Mouse (Mus musculus): Measurements from ENCODE around the gene Pid1. TPM values are rescaled to one million over a fixed set of nuclear protein-coding genes. Genes with fewer than 3 reads are reported as not detected.

The Pid1 gene
- polyA plus RNA-seq (2016; fragmentation: Nextera tagmentation; extraction: Ambion mirVana): 15.8 and 51.7 TPM in 2 replicates

DNA sequence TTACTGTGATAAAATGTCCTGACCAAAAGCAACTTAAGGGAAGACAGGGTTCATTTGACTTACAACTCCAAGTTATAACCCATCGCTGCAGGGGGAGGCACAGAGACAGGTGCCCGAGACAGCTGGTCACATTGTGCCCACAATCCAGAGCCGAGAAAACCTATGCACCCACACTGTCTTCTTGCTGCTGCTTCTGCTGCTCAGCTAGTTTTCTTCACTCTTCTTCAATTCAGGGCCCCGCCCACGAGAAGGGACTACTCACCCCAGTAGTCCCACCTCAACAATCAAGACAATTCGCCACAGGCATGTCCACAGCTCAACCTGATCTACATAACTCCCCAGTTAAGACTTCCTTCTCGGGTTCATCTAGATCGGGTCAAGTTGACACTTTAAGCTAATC is at the start of gene Pid1:
Gene Pid1 (minus strand): TSS at position 214 of the 400 bp plus-strand sequence.
- WGBS: 89% methylated on average over 8 of the region's 8 CpGs
- no peaks in the 10 kb centered on the region for H3K4me1 ChIP-seq (replicated peaks)
- H3K27me3 ChIP-seq (ENCODE audit: insufficient read depth, poor library complexity, severe bottlenecking): no peaks in the 10 kb centered on the region
- H3K9me3 ChIP-seq: no peaks in the 10 kb centered on the region
- no peak within 1 kb of the TSS for H3K4me3 ChIP-seq
- no peak for DNase-seq (ENCODE audit: low spot score)
- no peaks in the 10 kb centered on the region for H3K36me3 ChIP-seq
- no peak within 1 kb of the TSS for H3K27ac ChIP-seq

DNA sequence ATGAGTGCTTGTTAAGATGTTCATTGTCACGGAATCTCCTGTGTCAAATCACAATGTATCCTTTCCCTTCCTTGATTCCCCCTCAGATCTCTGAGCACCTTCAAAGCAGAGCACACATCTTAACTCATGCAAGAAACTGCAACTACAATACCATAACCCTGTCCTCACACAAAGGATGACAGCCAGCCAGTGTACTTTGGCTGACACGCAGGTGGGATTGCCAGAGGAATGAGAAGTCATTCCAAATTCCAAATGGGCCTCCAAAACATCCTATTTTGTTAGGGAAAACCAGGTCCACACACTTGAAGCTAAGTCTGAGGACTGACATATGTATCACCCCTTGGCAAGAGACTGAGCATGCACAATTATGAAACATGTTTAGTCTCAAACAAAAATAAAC is 45.5 kb upstream of the Pid1 start:
- 75% methylated on average over 2 of the region's 2 CpGs for WGBS
- no peak overlapping the region for H3K27ac ChIP-seq
- H3K4me3 ChIP-seq: no peak overlapping the region

GRCm38 (mm10) chr1:84408873-84409272 is 44.9 kb upstream of the Pid1 start:
- Histone ChIP-seq H3K27me3 (ENCODE audit: insufficient read depth, poor library complexity, severe bottlenecking) (no peaks in the 10 kb centered on the region), H3K4me3 (no peak overlapping the region), H3K4me1 (replicated peaks) (no peaks in the 10 kb centered on the region; the same call in 1 of the 2 replicates), H3K9me3 (no peaks in the 10 kb centered on the region), H3K36me3 (no peaks in the 10 kb centered on the region), H3K27ac (no peak overlapping the region)
- 84% methylated on average over 2 of the region's 2 CpGs for WGBS
- no peak for DNase-seq (ENCODE audit: low spot score)

More for the DNA sequence above, 45.5 kb upstream of the Pid1 start:
- Histone ChIP-seq H3K4me1 (replicated peaks) (no peaks in the 10 kb centered on the region; the same call in 1 of the 2 replicates), H3K9me3 (no peaks in the 10 kb centered on the region), H3K36me3 (no peaks in the 10 kb centered on the region), H3K27me3 (ENCODE audit: insufficient read depth, poor library complexity, severe bottlenecking) (no peaks in the 10 kb centered on the region)
- DNase-seq (ENCODE audit: low spot score): no peak

DNA sequence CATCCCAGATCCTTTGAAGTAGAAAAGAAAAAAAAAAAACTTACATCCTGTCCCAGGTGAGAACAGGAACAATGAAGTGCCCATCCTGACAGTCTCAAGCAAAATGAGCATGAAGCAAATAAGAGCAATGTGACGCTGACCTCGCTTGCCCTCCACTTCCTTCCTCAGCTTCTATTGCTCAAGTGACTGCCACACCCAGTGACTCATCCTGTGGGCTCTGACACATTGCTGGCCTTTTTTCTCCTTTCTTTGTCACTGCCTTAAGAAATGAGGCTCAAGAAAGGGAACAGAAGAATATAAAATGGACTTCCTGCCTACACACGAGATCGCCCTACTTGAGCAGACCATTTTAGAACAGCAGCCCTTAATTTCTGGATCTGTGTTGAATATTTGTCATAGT is 42.9 kb upstream of the Pid1 start:
- H3K27ac ChIP-seq: no peak overlapping the region
- no peaks in the 10 kb centered on the region for H3K36me3 ChIP-seq
- DNase-seq (ENCODE audit: low spot score): no peak
- no peak overlapping the region for H3K4me3 ChIP-seq
- no peaks in the 10 kb centered on the region for H3K9me3 ChIP-seq
- H3K4me1 ChIP-seq (replicated peaks): no peaks in the 10 kb centered on the region; the same call in 1 of the 2 replicates
- no peaks in the 10 kb centered on the region for H3K27me3 ChIP-seq (ENCODE audit: insufficient read depth, poor library complexity, severe bottlenecking)
- WGBS: 81% methylated on average over 4 of the region's 4 CpGs

- no peak overlapping the region for H3K4me3 ChIP-seq
- no peaks in the 10 kb centered on the region; the same call in 1 of the 2 replicates for H3K4me1 ChIP-seq (replicated peaks)
- no peak overlapping the region for H3K27ac ChIP-seq
- 85% methylated on average over 5 of the region's 5 CpGs for WGBS
- no peaks in the 10 kb centered on the region for H3K27me3 ChIP-seq (ENCODE audit: insufficient read depth, poor library complexity, severe bottlenecking)
- no peaks in the 10 kb centered on the region for H3K9me3 ChIP-seq
- H3K36me3 ChIP-seq: no peaks in the 10 kb centered on the region
- no peak for DNase-seq (ENCODE audit: low spot score)
Measured at GRCm38 (mm10) chr1:84405551-84406290, 41.7 kb upstream of the Pid1 start.

DNA sequence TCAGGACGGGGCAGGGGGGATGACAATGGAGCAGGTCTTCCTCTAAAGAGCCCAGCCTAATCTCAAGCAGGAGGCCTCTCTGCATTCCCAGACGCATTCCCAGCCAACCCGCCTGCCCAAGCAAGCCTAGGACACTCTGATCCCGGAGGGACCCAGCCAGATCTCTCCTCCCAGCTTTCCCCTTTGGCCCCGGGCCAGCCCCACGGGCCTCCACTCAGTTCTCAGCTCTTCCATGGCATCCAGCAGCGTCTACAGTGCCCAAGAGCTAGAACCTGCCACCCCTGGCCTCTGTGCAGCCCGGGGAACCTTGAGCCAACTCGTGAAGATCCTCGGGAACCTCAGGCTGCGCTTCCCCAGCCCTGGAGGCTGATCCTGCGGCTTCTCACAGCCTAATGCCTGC is 40.9 kb upstream of the Pid1 start:
- Histone ChIP-seq H3K4me3 (no peak overlapping the region), H3K9me3 (no peaks in the 10 kb centered on the region), H3K36me3 (no peaks in the 10 kb centered on the region), H3K27me3 (ENCODE audit: insufficient read depth, poor library complexity, severe bottlenecking) (no peaks in the 10 kb centered on the region), H3K4me1 (replicated peaks) (no peaks in the 10 kb centered on the region; the same call in 1 of the 2 replicates), H3K27ac (peak overlapping the region; percentile 35; the same call in 1 of the 2 replicates)
- no peak for DNase-seq (ENCODE audit: low spot score)
- 51% methylated on average over 12 of the region's 12 CpGs for WGBS

- H3K27me3 ChIP-seq (ENCODE audit: insufficient read depth, poor library complexity, severe bottlenecking): no peaks in the 10 kb centered on the region
- H3K27ac ChIP-seq: no peak overlapping the region
- WGBS: 79% methylated on average over 1 of the region's 1 CpGs
- DNase-seq (ENCODE audit: low spot score): no peak
- H3K4me3 ChIP-seq: no peak overlapping the region
- no peaks in the 10 kb centered on the region for H3K36me3 ChIP-seq
- no peaks in the 10 kb centered on the region; the same call in 1 of the 2 replicates for H3K4me1 ChIP-seq (replicated peaks)
- H3K9me3 ChIP-seq: no peaks in the 10 kb centered on the region
Measured at GRCm38 (mm10) chr1:84402154-84402553, 38.2 kb upstream of the Pid1 start.

- Histone ChIP-seq H3K4me1 (replicated peaks) (no peaks in the 10 kb centered on the region), H3K27ac (no peak overlapping the region), H3K36me3 (no peaks in the 10 kb centered on the region), H3K9me3 (no peaks in the 10 kb centered on the region), H3K4me3 (no peak overlapping the region), H3K27me3 (ENCODE audit: insufficient read depth, poor library complexity, severe bottlenecking) (no peaks in the 10 kb centered on the region)
- no peak for DNase-seq (ENCODE audit: low spot score)
- WGBS: 85% methylated on average over 3 of the region's 3 CpGs
Measured at GRCm38 (mm10) chr1:84399671-84400070, 35.7 kb upstream of the Pid1 start.

GRCm38 (mm10) chr1:84399118-84399517 is 35.1 kb upstream of the Pid1 start:
- no peaks in the 10 kb centered on the region for H3K4me1 ChIP-seq (replicated peaks)
- H3K27ac ChIP-seq: no peak overlapping the region
- 92% methylated on average over 4 of the region's 4 CpGs for WGBS
- H3K27me3 ChIP-seq (ENCODE audit: insufficient read depth, poor library complexity, severe bottlenecking): no peaks in the 10 kb centered on the region
- no peak overlapping the region for H3K4me3 ChIP-seq
- H3K9me3 ChIP-seq: no peaks in the 10 kb centered on the region
- no peak for DNase-seq (ENCODE audit: low spot score)
- no peaks in the 10 kb centered on the region for H3K36me3 ChIP-seq

DNA sequence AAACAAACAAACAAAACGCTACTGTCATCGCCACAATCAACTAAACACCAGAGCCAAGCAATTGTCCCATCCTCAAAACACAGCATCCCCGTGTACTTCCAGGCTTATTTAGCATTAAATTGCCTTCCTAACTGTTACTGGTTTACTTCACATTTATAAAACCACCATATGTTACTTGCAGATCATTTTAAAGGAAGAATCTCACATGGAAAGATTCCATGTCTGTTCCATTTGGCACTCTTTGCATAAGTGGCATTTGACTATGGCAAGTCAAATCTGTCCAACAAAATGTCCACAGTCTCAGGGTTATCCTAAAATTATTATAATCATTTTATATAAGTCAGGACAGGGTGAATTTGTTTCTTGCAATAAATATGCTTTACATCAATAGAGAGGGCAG is 32.8 kb upstream of the Pid1 start:
- H3K27me3 ChIP-seq (ENCODE audit: insufficient read depth, poor library complexity, severe bottlenecking): no peaks in the 10 kb centered on the region
- H3K4me1 ChIP-seq (replicated peaks): no peaks in the 10 kb centered on the region
- WGBS: 89% methylated on average over 3 of the region's 3 CpGs
- no peaks in the 10 kb centered on the region for H3K9me3 ChIP-seq
- no peak overlapping the region for H3K27ac ChIP-seq
- no peaks in the 10 kb centered on the region for H3K36me3 ChIP-seq
- DNase-seq (ENCODE audit: low spot score): no peak
- H3K4me3 ChIP-seq: no peak overlapping the region

GRCm38 (mm10) chr1:84395928-84396327 is 31.9 kb upstream of the Pid1 start:
- no peak overlapping the region for H3K27ac ChIP-seq
- 80% methylated on average over 8 of the region's 8 CpGs for WGBS
- H3K9me3 ChIP-seq: no peaks in the 10 kb centered on the region
- H3K27me3 ChIP-seq (ENCODE audit: insufficient read depth, poor library complexity, severe bottlenecking): no peaks in the 10 kb centered on the region
- H3K36me3 ChIP-seq: no peaks in the 10 kb centered on the region
- no peaks in the 10 kb centered on the region for H3K4me1 ChIP-seq (replicated peaks)
- H3K4me3 ChIP-seq: no peak overlapping the region
- DNase-seq (ENCODE audit: low spot score): no peak

- Histone ChIP-seq H3K36me3 (no peaks in the 10 kb centered on the region), H3K27ac (no peak overlapping the region), H3K9me3 (no peaks in the 10 kb centered on the region), H3K4me3 (no peak overlapping the region), H3K4me1 (replicated peaks) (peaks cover 3% of the 10 kb centered on the region; the same call in 1 of the 2 replicates), H3K27me3 (ENCODE audit: insufficient read depth, poor library complexity, severe bottlenecking) (no peaks in the 10 kb centered on the region)
- no peak for DNase-seq (ENCODE audit: low spot score)
- 90% methylated on average over 4 of the region's 4 CpGs for WGBS
Measured at GRCm38 (mm10) chr1:84390961-84391360, 27.0 kb upstream of the Pid1 start.

DNA sequence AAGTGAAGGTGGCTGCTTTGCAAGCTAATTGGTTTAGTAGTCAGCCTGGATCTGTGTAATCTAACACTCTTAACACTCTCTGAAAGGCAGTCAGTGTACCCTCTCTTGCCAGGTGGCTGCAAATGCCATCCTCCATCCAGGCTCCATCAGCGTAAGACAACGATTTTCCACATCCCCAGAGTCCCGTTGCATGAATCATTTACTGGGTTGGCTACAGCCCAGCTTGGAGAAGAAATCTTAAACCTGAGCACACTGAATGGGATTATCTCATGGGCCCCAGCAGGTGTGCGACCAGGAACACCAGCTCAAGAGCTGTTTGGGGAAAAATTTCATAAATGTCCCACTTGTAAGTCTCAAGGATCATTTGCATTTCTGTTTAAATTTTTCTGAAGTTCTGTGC is 23.6 kb upstream of the Pid1 start:
- no peak overlapping the region for H3K27ac ChIP-seq
- H3K27me3 ChIP-seq (ENCODE audit: insufficient read depth, poor library complexity, severe bottlenecking): no peaks in the 10 kb centered on the region
- no peak for DNase-seq (ENCODE audit: low spot score)

More for the DNA sequence above, 23.6 kb upstream of the Pid1 start:
- no peaks in the 10 kb centered on the region for H3K36me3 ChIP-seq
- peaks cover 9% of the 10 kb centered on the region; the same call in 1 of the 2 replicates for H3K4me1 ChIP-seq (replicated peaks)
- H3K4me3 ChIP-seq: no peak overlapping the region
- 84% methylated on average over 4 of the region's 4 CpGs for WGBS
- no peaks in the 10 kb centered on the region for H3K9me3 ChIP-seq
